ENCODE assay signal across 38 mouse cellular contexts in genomic region chr7:119745869-119746268, GRCm38 (mm10). TPM values are rescaled to one million over a fixed set of nuclear protein-coding genes. Genes with fewer than 3 reads are reported as not detected.
A peak's percentile ranks its signal among the peaks of the same experiment; 100 is the strongest.
DNase-seq lines count a peak whose midpoint lies in the region; ATAC-seq and TF ChIP-seq lines count a peak whose summit lies in the region.
"Had no signal": no experiment of that assay in that cellular context is flagged by ENCODE, and none has a peak within 500 bp of the region (broad histone marks: within the 10 kb centered on the region; RNA-seq: fewer than 3 reads in every experiment).

No protein-coding gene starts in this region.

- WGBS in kidney, adult 2 months, result 33% methylated on average over 1 of the region's 1 CpGs
- WGBS in kidney, embryonic 14.5 days, result 73% methylated on average over 1 of the region's 1 CpGs

- ATAC-seq in kidney, embryonic 14.5 days (ENCODE audit: low FRiP score, low TSS enrichment), result no peak
- ATAC-seq: forebrain, embryonic 16.5 days; intestine, postnatal 0 days; midbrain, embryonic 15.5 days had no signal

- peak overlapping the region; percentile 39; the same call in 1 of the 2 replicates for H3K27ac ChIP-seq in kidney, adult 2 months (ENCODE audit: insufficient read depth, low read depth, low read length)
- no peak overlapping the region for H3K27ac ChIP-seq in kidney, embryonic 14.5 days (ENCODE audit: low read depth, low read length)
- H3K27ac ChIP-seq: gastrocnemius, adult 2 months; heart, embryonic 13.5 days; hindbrain, embryonic 14.5 days; layer of hippocampus, adult 2 months; lung, embryonic 15.5 days; midbrain, embryonic 10.5 days; midbrain, embryonic 15.5 days; neural tube, embryonic 15.5 days; stomach, embryonic 15.5 days had no signal

- H3K4me2 ChIP-seq in kidney, embryonic 14.5 days (replicated peaks; ENCODE audit: low read depth, low read length), result no peak overlapping the region
- H3K4me2 ChIP-seq: heart, embryonic 13.5 days; hindbrain, embryonic 14.5 days; lung, embryonic 15.5 days; midbrain, embryonic 15.5 days; neural tube, embryonic 15.5 days; stomach, embryonic 15.5 days had no signal

- peak; percentile 34 for DNase-seq in adrenal gland, adult 2 months
- DNase-seq in adrenal gland, postnatal 25 days, result no peak
- DNase-seq in kidney, adult 2 months, result peak; percentile 93
- peak; percentile 19 for DNase-seq in Muller cell, postnatal 12 days (ENCODE audit: inconsistent ontology term)
- DNase-seq in kidney, postnatal 14 days, result peak; percentile 68
- DNase-seq in gastrocnemius, postnatal 4 days (ENCODE audit: low spot score in 2 of 2), result no peak
- DNase-seq in layer of hippocampus, postnatal 25 days (ENCODE audit: extremely low spot score in 1 of 2, low spot score in 1 of 2), result no peak
- DNase-seq: cerebellum, adult 11-12 months; cerebellum, postnatal 14 days; gastrocnemius, adult 2 months; heart, postnatal 10 days; liver; right cerebral cortex, postnatal 25 days; thymus, adult 2 months; thymus, postnatal 36 days had no signal

- no peak for TF ChIP-seq CTCF in kidney, adult 2 months (conservative IDR thresholded peaks at IDR 0.05; ENCODE audit: insufficient read depth, insufficient read length, low read depth, low read length)

- 0 out of 2 replicates have a peak, but pooled peaks cover 2% of the 10 kb centered on the region for H3K9me3 ChIP-seq in kidney, embryonic 14.5 days (ENCODE audit: control insufficient read depth, low read length)
- H3K9me3 ChIP-seq: heart, embryonic 13.5 days; lung, embryonic 15.5 days; midbrain, embryonic 10.5 days; midbrain, embryonic 15.5 days; neural tube, embryonic 15.5 days; stomach, embryonic 15.5 days had no signal

- no peaks in the 10 kb centered on the region for H3K36me3 ChIP-seq in kidney, adult 2 months (ENCODE audit: control insufficient read depth, insufficient read depth, low read length)
- no peaks in the 10 kb centered on the region for H3K36me3 ChIP-seq in kidney, embryonic 14.5 days (ENCODE audit: control insufficient read depth, insufficient read depth, low read length)
- H3K36me3 ChIP-seq: heart, embryonic 13.5 days; lung, embryonic 15.5 days; midbrain, embryonic 10.5 days; midbrain, embryonic 15.5 days; neural tube, embryonic 15.5 days; stomach, embryonic 15.5 days had no signal

- no peak overlapping the region for H3K4me3 ChIP-seq in kidney, adult 2 months (ENCODE audit: insufficient read depth, low read depth, low read length)
- no peak overlapping the region for H3K4me3 ChIP-seq in kidney, embryonic 14.5 days (ENCODE audit: low read length)
- H3K4me3 ChIP-seq: erythroblast, embryonic 14.5 days; gastrocnemius, adult 2 months; heart, embryonic 13.5 days; layer of hippocampus, adult 2 months; lung, embryonic 15.5 days; midbrain, embryonic 10.5 days; midbrain, embryonic 15.5 days; neural tube, embryonic 15.5 days; stomach, embryonic 15.5 days had no signal

- H3K9ac ChIP-seq in kidney, embryonic 14.5 days (ENCODE audit: low read depth, low read length), result no peak overlapping the region
- H3K9ac ChIP-seq: heart, embryonic 13.5 days; hindbrain, embryonic 14.5 days; lung, embryonic 15.5 days; midbrain, embryonic 15.5 days; neural tube, embryonic 15.5 days; stomach, embryonic 15.5 days had no signal

- TF ChIP-seq POLR2A in kidney, adult 2 months (IDR thresholded peaks at IDR 0.05; ENCODE audit: low read depth, low read length), result no peak

- H3K4me1 ChIP-seq in kidney, adult 2 months (ENCODE audit: control insufficient read depth, insufficient read depth, low read length), result peaks cover 4% of the 10 kb centered on the region; the same call in 1 of the 2 replicates
- no peaks in the 10 kb centered on the region for H3K4me1 ChIP-seq in kidney, embryonic 14.5 days (ENCODE audit: control insufficient read depth, insufficient read depth, low read length)

- no peaks in the 10 kb centered on the region for H3K27me3 ChIP-seq in kidney, adult 2 months (replicated peaks; ENCODE audit: control insufficient read depth, insufficient read depth, low read length)
- no peaks in the 10 kb centered on the region for H3K27me3 ChIP-seq in kidney, embryonic 14.5 days (ENCODE audit: control insufficient read depth, insufficient read depth, low read length)
- H3K27me3 ChIP-seq: CH12.LX; lung, embryonic 15.5 days; midbrain, embryonic 15.5 days; neural tube, embryonic 15.5 days; stomach, embryonic 15.5 days had no signal

RNA-seq across cellular contexts. Expression of gene Acsm3, which starts 14.9 kb away (rescaled TPM):
- total RNA-seq in adrenal gland, adult 2 months (2021), result 10 to 100 TPM; 48.2 to 53.9 TPM
- polyA plus RNA-seq in adrenal gland, adult 2 months (2012; rRNA removed), result 2.7 and 4.1 TPM in 2 replicates
- total RNA-seq in adrenal gland, postnatal 25 days (2021), result 38.2 and 46.5 TPM in 2 replicates
- polyA plus RNA-seq in kidney, adult 2 months (2012; rRNA removed), result 12.0 and 13.7 TPM in 2 replicates
- polyA plus RNA-seq in kidney, embryonic 14.5 days (2014; fragmentation: Nextera tagmentation; extraction: Ambion mirVana), result 0.16 and 0.74 TPM in 2 replicates
- not detected for total RNA-seq in gastrocnemius, postnatal 4 days (2021)
- not detected for total RNA-seq in layer of hippocampus, postnatal 25 days (2021)
- total RNA-seq: ES-E14; hematopoietic stem cell, adult 5-6 weeks; left cerebral cortex, postnatal 14 days; megakaryocyte progenitor cell, adult 5-6 weeks had no signal
- polyA plus RNA-seq: cortical plate, adult 2 months; erythroblast, embryonic 14.5 days; forebrain, embryonic 16.5 days; heart, embryonic 13.5 days; hindbrain, embryonic 14.5 days; midbrain, embryonic 15.5 days; neural tube, embryonic 15.5 days had no signal

RNA-seq across cellular contexts. Expression of gene Thumpd1, which starts 25.3 kb away (rescaled TPM):
- total RNA-seq in adrenal gland, adult 2 months (2021), result 10 to 100 TPM; 25.8 to 34.1 TPM
- polyA plus RNA-seq in adrenal gland, adult 2 months (2012; rRNA removed), result 9.8 and 14.0 TPM in 2 replicates
- 31.1 and 35.9 TPM in 2 replicates for total RNA-seq in adrenal gland, postnatal 25 days (2021)
- polyA plus RNA-seq in kidney, adult 2 months (2012; rRNA removed), result 10.4 and 11.2 TPM in 2 replicates
- polyA plus RNA-seq in kidney, embryonic 14.5 days (2014; fragmentation: Nextera tagmentation; extraction: Ambion mirVana), result 55.0 and 89.8 TPM in 2 replicates
- 10 to 100 TPM; 25.6 to 28.6 TPM for total RNA-seq in gastrocnemius, postnatal 4 days (2021)
- total RNA-seq in layer of hippocampus, postnatal 25 days (2021), result 10 to 100 TPM; 45.8 to 46.0 TPM

RNA-seq across cellular contexts. Expression of gene Rexo5, which starts 47.9 kb away (rescaled TPM):
- 1 to 10 TPM; 5.9 to 6.5 TPM for total RNA-seq in adrenal gland, adult 2 months (2021)
- 0.49 and 1.5 TPM in 2 replicates for polyA plus RNA-seq in adrenal gland, adult 2 months (2012; rRNA removed)
- total RNA-seq in adrenal gland, postnatal 25 days (2021), result 8.6 and 9.4 TPM in 2 replicates
- polyA plus RNA-seq in kidney, adult 2 months (2012; rRNA removed), result 2.1 and 2.2 TPM in 2 replicates
- polyA plus RNA-seq in kidney, embryonic 14.5 days (2014; fragmentation: Nextera tagmentation; extraction: Ambion mirVana), result 22.9 and 30.6 TPM in 2 replicates
- 1 to 10 TPM; 6.6 to 7.0 TPM for total RNA-seq in gastrocnemius, postnatal 4 days (2021)
- 1 to 10 TPM; 2.9 to 3.0 TPM for total RNA-seq in layer of hippocampus, postnatal 25 days (2021)

RNA-seq across cellular contexts. Expression of gene Eri2, which starts 48.0 kb away (rescaled TPM):
- total RNA-seq in adrenal gland, adult 2 months (2021), result 1 to 10 TPM; 5.2 to 6.1 TPM
- 0.25 and 0.30 TPM in 2 replicates for polyA plus RNA-seq in adrenal gland, adult 2 months (2012; rRNA removed)
- total RNA-seq in adrenal gland, postnatal 25 days (2021), result 7.3 and 7.8 TPM in 2 replicates
- 0.90 and 1.1 TPM in 2 replicates for polyA plus RNA-seq in kidney, adult 2 months (2012; rRNA removed)
- 23.8 and 31.7 TPM in 2 replicates for polyA plus RNA-seq in kidney, embryonic 14.5 days (2014; fragmentation: Nextera tagmentation; extraction: Ambion mirVana)
- total RNA-seq in gastrocnemius, postnatal 4 days (2021), result 1 to 10 TPM; 6.0 to 6.2 TPM
- 1 to 10 TPM; 8.4 to 8.8 TPM for total RNA-seq in layer of hippocampus, postnatal 25 days (2021)

RNA-seq across cellular contexts. Expression of gene Acsm4, which starts 56.0 kb away (rescaled TPM):
- not detected for total RNA-seq in adrenal gland, adult 2 months (2021)
- not detected in 2 replicates for polyA plus RNA-seq in adrenal gland, adult 2 months (2012; rRNA removed)
- not detected in 2 replicates for total RNA-seq in adrenal gland, postnatal 25 days (2021)
- not detected in 2 replicates for polyA plus RNA-seq in kidney, adult 2 months (2012; rRNA removed)
- polyA plus RNA-seq in kidney, embryonic 14.5 days (2014; fragmentation: Nextera tagmentation; extraction: Ambion mirVana), result not detected in 2 replicates
- not detected for total RNA-seq in gastrocnemius, postnatal 4 days (2021)
- total RNA-seq in layer of hippocampus, postnatal 25 days (2021), result not detected
- total RNA-seq: CH12.LX; gastrocnemius, adult 2 months; heart, adult 8-10 months; heart, postnatal 10 days; hematopoietic stem cell, adult 5-6 weeks; layer of hippocampus, adult 2 months; left cerebral cortex, postnatal 14 days; megakaryocyte progenitor cell, adult 5-6 weeks had no signal
- polyA plus RNA-seq: C2C12; erythroblast, embryonic 14.5 days; gonadal fat pad, adult 2 months; heart, embryonic 13.5 days; hindbrain, embryonic 14.5 days; intestine, postnatal 0 days; limb, embryonic 11.5 days; liver, embryonic 16.5 days; midbrain, embryonic 10.5 days; midbrain, embryonic 15.5 days; neural tube, embryonic 15.5 days; stomach, embryonic 15.5 days had no signal

Comparison
In these comparisons a context has a peak if more than half of its experiments do, and no peak if none do; other contexts are left out.
1. DNase-seq: peak in adrenal gland, adult 2 months (single experiment), kidney, adult 2 months (single experiment), Muller cell, postnatal 12 days (single experiment) and kidney, postnatal 14 days (single experiment); none in adrenal gland, postnatal 25 days (single experiment), gastrocnemius, postnatal 4 days (0 of 2) and layer of hippocampus, postnatal 25 days (0 of 2).
2. RNA of gene Acsm3, which starts 14.9 kb away (total RNA-seq): 48.2 to 53.9 TPM in adrenal gland, adult 2 months and 38.2 to 46.5 TPM in adrenal gland, postnatal 25 days; not detected in gastrocnemius, postnatal 4 days and not detected in layer of hippocampus, postnatal 25 days; every median in the first group is over 10 times any median in the second.